Mouse (Mus musculus) stomach, embryonic 16.5 days (tissue): Measurements from ENCODE around the gene Mdga2. TPM values are rescaled to one million over a fixed set of nuclear protein-coding genes. Genes with fewer than 3 reads are reported as not detected.

ENCODE experiments used
- ATAC-seq: fragments of 200-750 bp; cut with Nextera tagmentation; 2 replicates; pipeline ENCODE4 v1.8.0; 2017; ENCODE audit warnings: moderate number of reproducible peaks, moderate TSS enrichment; ENCODE audit not compliant: insufficient read depth, low FRiP score
- H3K27ac ChIP-seq: fragments of 300-500 bp; sonication (generic); 2 replicates; pipeline ENCODE4 v1.5.1; 2014; ENCODE audit warnings: low read length
- H3K27me3 ChIP-seq: fragments of 300-500 bp; sonication (generic); 2 replicates; pipeline ENCODE4 v1.6.1; 2014; ENCODE audit warnings: low read length, control low read depth, mixed read lengths; ENCODE audit not compliant: control insufficient read depth, insufficient read depth
- H3K36me3 ChIP-seq: fragments of 300-500 bp; sonication (generic); 2 replicates; pipeline ENCODE4 v1.6.1; 2014; ENCODE audit warnings: low read length; ENCODE audit not compliant: control insufficient read depth, insufficient read depth
- H3K4me1 ChIP-seq: fragments of 300-500 bp; sonication (generic); 2 replicates; pipeline ENCODE4 v1.6.1; 2014; ENCODE audit warnings: low read length, control low read depth, mixed read lengths; ENCODE audit not compliant: control insufficient read depth, insufficient read depth
- H3K4me2 ChIP-seq: fragments of 300-500 bp; sonication (generic); 2 replicates; pipeline ENCODE4 v1.6.1; 2014; ENCODE audit warnings: low read depth, low read length, mixed read lengths
- H3K4me3 ChIP-seq: fragments of 300-500 bp; sonication (generic); replicated peaks from 2 replicates; pipeline ENCODE4 v1.5.1; 2014; ENCODE audit warnings: mild to moderate bottlenecking, low read length
- H3K9ac ChIP-seq: fragments of 300-500 bp; sonication (generic); 2 replicates; pipeline ENCODE4 v1.6.1; 2014; ENCODE audit warnings: low read length
- H3K9me3 ChIP-seq: fragments of 300-500 bp; sonication (generic); replicated peaks from 2 replicates; pipeline ENCODE4 v1.6.1; 2016; ENCODE audit warnings: low read length, control low read depth; ENCODE audit not compliant: control insufficient read depth
- WGBS: fragments of 180-500 bp; shearing (Covaris S2); extraction: QIAGEN DNeasy Blood & Tissue Kit; methylation state at CpG from one replicate; pipeline ENCODE4 v1.1.7; 2014; 5-methylcytosine and 5-hydroxymethylcytosine counted together
- polyA plus RNA-seq: library from polyadenylated mRNA; unstranded; fragments of >200 nt; fragmentation: Nextera tagmentation; extraction: Ambion mirVana; gene quantifications from 2 replicates; pipeline ENCODE4 v1.2.1, GENCODE M21; 2015

Mdga2 gene
- polyA plus RNA-seq, 1 experiment from 2014 or later, result 1.3 TPM

GRCm38 (mm10) chr12:66853167-66853566, 369.2 kb downstream of the Mdga2 start:
- no peak overlapping the region for H3K27ac ChIP-seq
- H3K27me3 ChIP-seq, result no peaks in the 10 kb centered on the region
- no peaks in the 10 kb centered on the region for H3K4me1 ChIP-seq
- no peaks in the 10 kb centered on the region for H3K9me3 ChIP-seq
- no peaks in the 10 kb centered on the region for H3K36me3 ChIP-seq
- 20% methylated on average over 3 of the region's 3 CpGs for WGBS
- H3K4me3 ChIP-seq, result no peak overlapping the region
- no peak overlapping the region for H3K9ac ChIP-seq
- no peak overlapping the region for H3K4me2 ChIP-seq
- ATAC-seq, result no peak

DNA sequence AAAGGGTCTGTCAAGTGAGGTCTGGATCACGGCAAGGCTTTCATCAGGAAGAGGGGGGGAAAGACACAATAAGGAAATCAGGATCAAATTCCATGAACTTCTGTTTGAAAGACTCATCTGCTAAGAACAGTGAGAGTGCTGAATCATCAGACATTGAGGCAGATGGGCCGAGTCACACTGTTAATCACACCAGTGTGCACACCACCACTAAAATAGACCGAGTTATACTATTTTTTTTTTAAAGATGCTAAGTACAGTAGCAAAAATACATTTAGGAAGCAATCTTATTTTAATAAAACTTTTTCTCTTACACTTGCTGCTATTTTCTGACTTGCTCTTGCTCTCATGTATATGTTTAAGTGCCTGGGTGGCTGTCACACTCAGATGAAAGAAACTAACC, 382.0 kb downstream of the Mdga2 start:
- Histone ChIP-seq H3K4me2 (no peak overlapping the region), H3K4me1 (no peaks in the 10 kb centered on the region), H3K27ac (no peak overlapping the region), H3K4me3 (no peak overlapping the region), H3K36me3 (no peaks in the 10 kb centered on the region), H3K27me3 (no peaks in the 10 kb centered on the region), H3K9me3 (no peaks in the 10 kb centered on the region), H3K9ac (no peak overlapping the region)
- 60% methylated on average over 3 of the region's 3 CpGs for WGBS
- no peak for ATAC-seq

- H3K4me3 ChIP-seq, result no peak overlapping the region
- H3K9ac ChIP-seq, result no peak overlapping the region
- no peak for ATAC-seq
- H3K4me1 ChIP-seq, result no peaks in the 10 kb centered on the region
- no peaks in the 10 kb centered on the region for H3K27me3 ChIP-seq
- no peak overlapping the region for H3K4me2 ChIP-seq
- H3K9me3 ChIP-seq, result no peaks in the 10 kb centered on the region
- no peaks in the 10 kb centered on the region for H3K36me3 ChIP-seq
- no peak overlapping the region for H3K27ac ChIP-seq
Measured at GRCm38 (mm10) chr12:66755653-66756052, 466.7 kb downstream of the Mdga2 start.

DNA sequence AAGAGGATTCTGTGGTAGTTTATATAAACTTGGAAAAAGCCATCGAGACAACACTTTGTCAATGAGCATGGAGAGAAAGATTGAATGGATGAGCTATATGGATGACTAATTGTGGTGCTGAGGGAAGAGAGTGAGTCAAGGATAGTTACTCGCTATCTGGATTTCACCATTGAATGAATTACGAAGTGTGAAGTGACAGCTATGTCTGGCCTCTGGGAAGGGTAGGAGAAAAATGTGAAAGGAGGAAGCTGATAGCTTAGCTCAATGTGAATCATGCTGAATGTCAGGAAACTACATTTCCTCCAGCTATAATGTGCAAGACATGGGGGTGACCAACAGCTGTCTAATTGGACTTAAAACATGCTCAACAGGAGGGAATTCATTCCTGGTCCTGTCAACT, 487.8 kb downstream of the Mdga2 start:
- H3K4me1 ChIP-seq, result no peaks in the 10 kb centered on the region
- 60% methylated on average over 3 of the region's 3 CpGs for WGBS
- no peak overlapping the region for H3K4me3 ChIP-seq
- H3K9ac ChIP-seq, result no peak overlapping the region
- no peak for ATAC-seq
- H3K4me2 ChIP-seq, result no peak overlapping the region
- H3K27ac ChIP-seq, result no peak overlapping the region
- no peaks in the 10 kb centered on the region for H3K9me3 ChIP-seq
- no peaks in the 10 kb centered on the region for H3K36me3 ChIP-seq
- no peaks in the 10 kb centered on the region for H3K27me3 ChIP-seq

DNA sequence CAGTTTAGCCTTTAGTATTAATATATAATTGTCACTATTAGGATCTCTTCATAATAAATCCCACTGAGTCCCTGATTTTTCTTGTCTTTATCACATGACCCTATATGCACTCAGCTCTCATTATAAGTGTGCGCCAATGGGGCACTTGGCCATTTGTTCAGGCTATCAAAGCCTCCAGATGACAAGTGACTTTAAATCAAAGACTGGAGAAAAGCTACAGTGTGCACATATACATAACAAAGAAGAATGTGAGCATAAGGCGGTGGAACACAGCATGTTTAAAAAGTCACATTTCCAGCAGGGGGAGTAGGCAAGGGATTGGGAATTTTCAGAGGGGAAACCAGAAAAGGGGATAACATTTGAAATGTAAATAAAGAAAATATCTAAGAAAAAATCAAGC, 497.9 kb downstream of the Mdga2 start:
- Histone ChIP-seq H3K4me3 (no peak overlapping the region), H3K4me2 (no peak overlapping the region), H3K36me3 (no peaks in the 10 kb centered on the region), H3K9ac (no peak overlapping the region), H3K4me1 (no peaks in the 10 kb centered on the region), H3K9me3 (no peaks in the 10 kb centered on the region), H3K27me3 (no peaks in the 10 kb centered on the region), H3K27ac (no peak overlapping the region)
- WGBS, result 68% methylated on average over 2 of the region's 2 CpGs
- ATAC-seq, result no peak

GRCm38 (mm10) chr12:66708334-66708733, 514.0 kb downstream of the Mdga2 start:
- Histone ChIP-seq H3K27me3 (no peaks in the 10 kb centered on the region), H3K4me3 (no peak overlapping the region), H3K36me3 (no peaks in the 10 kb centered on the region), H3K4me1 (no peaks in the 10 kb centered on the region), H3K9me3 (no peaks in the 10 kb centered on the region), H3K9ac (no peak overlapping the region), H3K27ac (no peak overlapping the region), H3K4me2 (no peak overlapping the region)
- WGBS, result 82% methylated on average over 10 of the region's 10 CpGs
- no peak for ATAC-seq

GRCm38 (mm10) chr12:66707431-66707830, 514.9 kb downstream of the Mdga2 start:
- no peak overlapping the region for H3K4me2 ChIP-seq
- WGBS, result 35% methylated on average over 2 of the region's 2 CpGs
- ATAC-seq, result no peak

DNA sequence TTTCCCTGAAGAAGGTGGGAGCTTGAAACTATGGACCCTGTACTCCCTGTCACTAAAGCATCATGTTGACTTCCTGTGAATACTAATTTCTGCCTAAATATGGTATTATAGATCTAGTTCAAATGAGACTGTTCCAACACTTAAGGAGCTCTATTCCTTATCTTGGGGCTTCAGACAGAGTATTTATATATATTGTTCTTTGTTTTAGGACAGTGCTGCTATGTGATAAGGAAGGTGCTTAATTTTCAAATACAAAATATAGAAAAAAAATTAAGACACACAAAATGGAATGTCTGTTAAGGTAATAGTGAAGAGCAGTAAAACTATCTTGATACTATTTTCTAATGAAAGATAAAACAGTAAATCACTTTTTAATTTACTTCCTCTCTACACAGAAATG, 517.3 kb downstream of the Mdga2 start:
- Histone ChIP-seq H3K9me3 (no peaks in the 10 kb centered on the region), H3K27ac (no peak overlapping the region), H3K4me2 (no peak overlapping the region), H3K4me3 (no peak overlapping the region), H3K36me3 (no peaks in the 10 kb centered on the region), H3K27me3 (no peaks in the 10 kb centered on the region), H3K4me1 (no peaks in the 10 kb centered on the region), H3K9ac (no peak overlapping the region)
- no peak for ATAC-seq

More at GRCm38 (mm10) chr12:66707431-66707830, 514.9 kb downstream of the Mdga2 start:
- H3K9me3 ChIP-seq, result no peaks in the 10 kb centered on the region
- H3K4me1 ChIP-seq, result no peaks in the 10 kb centered on the region
- no peaks in the 10 kb centered on the region for H3K27me3 ChIP-seq
- H3K36me3 ChIP-seq, result no peaks in the 10 kb centered on the region
- H3K9ac ChIP-seq, result no peak overlapping the region
- H3K27ac ChIP-seq, result no peak overlapping the region
- no peak overlapping the region for H3K4me3 ChIP-seq

GRCm38 (mm10) chr12:66702781-66703180, 519.6 kb downstream of the Mdga2 start:
- Histone ChIP-seq H3K36me3 (no peaks in the 10 kb centered on the region), H3K27ac (no peak overlapping the region), H3K9ac (no peak overlapping the region), H3K4me1 (no peaks in the 10 kb centered on the region), H3K4me3 (no peak overlapping the region), H3K9me3 (no peaks in the 10 kb centered on the region), H3K4me2 (no peak overlapping the region), H3K27me3 (no peaks in the 10 kb centered on the region)
- no peak for ATAC-seq
- 81% methylated on average over 3 of the region's 3 CpGs for WGBS

DNA sequence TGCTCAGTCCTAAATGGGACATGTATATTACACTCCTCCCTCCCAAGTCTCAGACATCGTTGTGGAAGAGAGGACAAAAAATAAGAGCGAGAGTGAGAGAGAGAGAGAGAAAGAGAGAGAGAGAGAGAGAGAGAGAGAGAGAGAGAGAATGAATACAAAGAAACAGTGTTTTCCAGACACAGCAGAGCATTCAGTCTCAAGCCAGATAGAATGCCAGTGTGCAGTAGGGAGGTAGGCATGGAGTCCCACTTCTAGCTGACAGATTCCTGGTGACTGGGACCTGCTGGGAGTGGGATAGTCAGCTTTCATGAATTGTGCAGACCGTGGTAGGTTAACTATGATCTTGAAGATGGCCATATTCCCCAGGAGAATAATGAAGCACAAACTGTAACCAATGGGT, 542.8 kb downstream of the Mdga2 start:
- no peaks in the 10 kb centered on the region for H3K9me3 ChIP-seq
- no peak overlapping the region for H3K9ac ChIP-seq
- no peak overlapping the region for H3K4me2 ChIP-seq
- no peak overlapping the region for H3K27ac ChIP-seq
- H3K4me1 ChIP-seq, result no peaks in the 10 kb centered on the region
- no peak for ATAC-seq
- 82% methylated on average over 3 of the region's 3 CpGs for WGBS
- no peaks in the 10 kb centered on the region for H3K27me3 ChIP-seq
- no peaks in the 10 kb centered on the region for H3K36me3 ChIP-seq
- H3K4me3 ChIP-seq, result no peak overlapping the region
